Mouse (Mus musculus): ENCODE results near the gene Stil. TPM values are rescaled to one million over a fixed set of nuclear protein-coding genes. Genes with fewer than 3 reads are reported as not detected.
A peak's percentile ranks its signal among the peaks of the same experiment; 100 is the strongest.
"Not testable (repeated sequence)": the region's sequence is repeated elsewhere in the genome, so short reads cannot be mapped to it uniquely, and the experiment has no call there.

Gene Stil
- 8.9 and 9.8 TPM in 2 replicates for polyA plus RNA-seq (2015; fragmentation: Nextera tagmentation; extraction: Ambion mirVana)

GRCm38 (mm10) chr4:114999773-115000428, at the start of gene Stil:
TSS of gene Stil (plus strand) at chr4:115000159.
- ATAC-seq, result peak; percentile 100
- WGBS, result under 1% methylated on average over 52 of the region's 52 CpGs
- no peaks in the 10 kb centered on the region for H3K27me3 ChIP-seq (replicated peaks)
- no peaks in the 10 kb centered on the region for H3K36me3 ChIP-seq
- H3K27ac ChIP-seq, result peak within 1 kb of the TSS; percentile 95
- H3K4me3 ChIP-seq (replicated peaks), result peak within 1 kb of the TSS; percentile 73
- H3K9ac ChIP-seq, result peak within 1 kb of the TSS; percentile 68
- no peaks in the 10 kb centered on the region for H3K9me3 ChIP-seq
- peaks cover 5% of the 10 kb centered on the region for H3K4me1 ChIP-seq (replicated peaks)
- peak within 1 kb of the TSS; percentile 69 for H3K4me2 ChIP-seq (replicated peaks)

GRCm38 (mm10) chr4:114953172-114953571, 46.8 kb upstream of the Stil start:
- Histone ChIP-seq H3K9me3 (no peaks in the 10 kb centered on the region), H3K27ac (no peak overlapping the region), H3K9ac (no peak overlapping the region), H3K4me1 (replicated peaks) (no peaks in the 10 kb centered on the region), H3K36me3 (no peaks in the 10 kb centered on the region), H3K27me3 (replicated peaks) (no peaks in the 10 kb centered on the region), H3K4me2 (replicated peaks) (no peak overlapping the region), H3K4me3 (replicated peaks) (no peak overlapping the region)
- no peak for ATAC-seq
- 85% methylated on average over 3 of the region's 3 CpGs for WGBS

- H3K36me3 ChIP-seq, result peaks cover 2% of the 10 kb centered on the region; the same call in 1 of the 2 replicates
- no peaks in the 10 kb centered on the region for H3K4me1 ChIP-seq (replicated peaks)
- no peaks in the 10 kb centered on the region for H3K9me3 ChIP-seq
- no peaks in the 10 kb centered on the region for H3K27me3 ChIP-seq (replicated peaks)
- no peak overlapping the region for H3K9ac ChIP-seq
- H3K4me3 ChIP-seq (replicated peaks), result no peak overlapping the region
- no peak for ATAC-seq
- no peak overlapping the region for H3K4me2 ChIP-seq (replicated peaks)
- H3K27ac ChIP-seq, result no peak overlapping the region
Measured at GRCm38 (mm10) chr4:114957403-114957802, 42.6 kb upstream of the Stil start.

GRCm38 (mm10) chr4:114958231-114958630, 41.7 kb upstream of the Stil start:
- no peak overlapping the region for H3K9ac ChIP-seq
- H3K36me3 ChIP-seq, result peaks cover 3% of the 10 kb centered on the region; the same call in 1 of the 2 replicates
- ATAC-seq, result no peak
- H3K9me3 ChIP-seq, result no peaks in the 10 kb centered on the region
- no peak overlapping the region for H3K4me2 ChIP-seq (replicated peaks)
- no peaks in the 10 kb centered on the region for H3K27me3 ChIP-seq (replicated peaks)
- WGBS, result 79% methylated on average over 2 of the region's 2 CpGs
- H3K4me3 ChIP-seq (replicated peaks), result no peak overlapping the region
- H3K4me1 ChIP-seq (replicated peaks), result no peaks in the 10 kb centered on the region
- H3K27ac ChIP-seq, result no peak overlapping the region

- Histone ChIP-seq H3K4me2 (replicated peaks) (no peak overlapping the region), H3K36me3 (peaks cover 3% of the 10 kb centered on the region; the same call in 1 of the 2 replicates), H3K9ac (no peak overlapping the region), H3K4me3 (replicated peaks) (no peak overlapping the region), H3K9me3 (no peaks in the 10 kb centered on the region), H3K27me3 (replicated peaks) (no peaks in the 10 kb centered on the region), H3K4me1 (replicated peaks) (no peaks in the 10 kb centered on the region), H3K27ac (no peak overlapping the region)
- ATAC-seq, result no peak
- 92% methylated on average over 4 of the region's 4 CpGs for WGBS
Measured at GRCm38 (mm10) chr4:114958786-114959185, 41.2 kb upstream of the Stil start.

- no peaks in the 10 kb centered on the region for H3K4me1 ChIP-seq (replicated peaks)
- H3K9me3 ChIP-seq, result no peaks in the 10 kb centered on the region
- no peak overlapping the region for H3K4me2 ChIP-seq (replicated peaks)
- H3K9ac ChIP-seq, result no peak overlapping the region
- ATAC-seq, result no peak
- H3K27me3 ChIP-seq (replicated peaks), result no peaks in the 10 kb centered on the region
- WGBS, result 88% methylated on average over 2 of the region's 2 CpGs
- H3K36me3 ChIP-seq, result peaks cover 3% of the 10 kb centered on the region; the same call in 1 of the 2 replicates
- no peak overlapping the region for H3K4me3 ChIP-seq (replicated peaks)
- H3K27ac ChIP-seq, result no peak overlapping the region
Measured at GRCm38 (mm10) chr4:114959533-114959932, 40.4 kb upstream of the Stil start.

GRCm38 (mm10) chr4:114960881-114961280, 39.1 kb upstream of the Stil start:
- not testable (repeated sequence) for H3K4me3 ChIP-seq (replicated peaks); H3K9me3 ChIP-seq; H3K9ac ChIP-seq; H3K36me3 ChIP-seq; H3K27ac ChIP-seq; H3K4me1 ChIP-seq (replicated peaks); H3K4me2 ChIP-seq (replicated peaks); H3K27me3 ChIP-seq (replicated peaks)
- peak; percentile 49; the same call in 1 of the 2 replicates for ATAC-seq
- WGBS, result 36% methylated on average over 2 of the region's 2 CpGs

- Histone ChIP-seq H3K9me3 (no peaks in the 10 kb centered on the region), H3K4me2 (replicated peaks) (no peak overlapping the region), H3K27me3 (replicated peaks) (no peaks in the 10 kb centered on the region), H3K4me1 (replicated peaks) (no peaks in the 10 kb centered on the region), H3K27ac (no peak overlapping the region), H3K36me3 (no peaks in the 10 kb centered on the region), H3K9ac (no peak overlapping the region), H3K4me3 (replicated peaks) (no peak overlapping the region)
- no peak for ATAC-seq
- 94% methylated on average over 5 of the region's 5 CpGs for WGBS
Measured at GRCm38 (mm10) chr4:114970736-114971135, 29.2 kb upstream of the Stil start.

GRCm38 (mm10) chr4:114973229-114973740, 26.7 kb upstream of the Stil start:
- H3K9me3 ChIP-seq, result no peaks in the 10 kb centered on the region
- H3K27ac ChIP-seq, result no peak overlapping the region
- WGBS, result 88% methylated on average over 1 of the region's 1 CpGs

GRCm38 (mm10) chr4:114982619-114983018, 17.3 kb upstream of the Stil start:
- H3K9me3 ChIP-seq, result no peaks in the 10 kb centered on the region
- no peak overlapping the region for H3K27ac ChIP-seq
- H3K9ac ChIP-seq, result no peak overlapping the region
- no peaks in the 10 kb centered on the region; the same call in 1 of the 2 replicates for H3K4me1 ChIP-seq (replicated peaks)
- H3K4me2 ChIP-seq (replicated peaks), result no peak overlapping the region
- H3K4me3 ChIP-seq (replicated peaks), result no peak overlapping the region
- 82% methylated on average over 1 of the region's 1 CpGs for WGBS
- no peaks in the 10 kb centered on the region for H3K36me3 ChIP-seq
- no peaks in the 10 kb centered on the region for H3K27me3 ChIP-seq (replicated peaks)
- no peak for ATAC-seq

More at GRCm38 (mm10) chr4:114973229-114973740, 26.7 kb upstream of the Stil start:
- no peaks in the 10 kb centered on the region for H3K27me3 ChIP-seq (replicated peaks)
- no peak overlapping the region for H3K4me2 ChIP-seq (replicated peaks)
- H3K9ac ChIP-seq, result no peak overlapping the region
- H3K4me3 ChIP-seq (replicated peaks), result no peak overlapping the region
- no peak for ATAC-seq
- H3K4me1 ChIP-seq (replicated peaks), result no peaks in the 10 kb centered on the region
- H3K36me3 ChIP-seq, result no peaks in the 10 kb centered on the region

GRCm38 (mm10) chr4:114983020-114983419, 16.9 kb upstream of the Stil start:
- H3K4me1 ChIP-seq (replicated peaks), result no peaks in the 10 kb centered on the region; the same call in 1 of the 2 replicates
- H3K27ac ChIP-seq, result no peak overlapping the region
- H3K9me3 ChIP-seq, result no peaks in the 10 kb centered on the region
- WGBS, result 90% methylated on average over 1 of the region's 1 CpGs
- H3K4me3 ChIP-seq (replicated peaks), result no peak overlapping the region
- H3K36me3 ChIP-seq, result no peaks in the 10 kb centered on the region
- no peak overlapping the region for H3K4me2 ChIP-seq (replicated peaks)
- no peaks in the 10 kb centered on the region for H3K27me3 ChIP-seq (replicated peaks)
- H3K9ac ChIP-seq, result no peak overlapping the region
- ATAC-seq, result no peak

- peak overlapping the region; percentile 86 for H3K4me3 ChIP-seq (replicated peaks)
- peak overlapping the region; percentile 58 for H3K4me2 ChIP-seq (replicated peaks)
- H3K9ac ChIP-seq, result peak overlapping the region; percentile 90
- ATAC-seq, result no peak
- peak overlapping the region; percentile 100 for H3K27ac ChIP-seq
- under 1% methylated on average over 8 of the region's 8 CpGs for WGBS
- H3K27me3 ChIP-seq (replicated peaks), result no peaks in the 10 kb centered on the region
- H3K9me3 ChIP-seq, result no peaks in the 10 kb centered on the region
- no peaks in the 10 kb centered on the region for H3K36me3 ChIP-seq
- H3K4me1 ChIP-seq (replicated peaks), result no peaks in the 10 kb centered on the region; the same call in 1 of the 2 replicates
Measured at GRCm38 (mm10) chr4:114986211-114986590, 13.8 kb upstream of the Stil start.
